Mouse (Mus musculus) forebrain, embryonic 10.5 days (tissue): Measurements from ENCODE around the gene Gm4131. TPM values are rescaled to one million over a fixed set of nuclear protein-coding genes. Genes with fewer than 3 reads are reported as not detected.

Source experiments
- DNase-seq: peaks from one replicate; pipeline ENCODE4 v3.0.0-alpha.2; 2017; ENCODE audit warnings: low spot score; ENCODE audit errors: extremely low spot score
- H3K27ac ChIP-seq: fragments of 300-500 bp; sonication (generic); 2 replicates; pipeline ENCODE4 v1.5.1; 2016; ENCODE audit warnings: mild to moderate bottlenecking
- H3K27me3 ChIP-seq: fragments of 300-500 bp; sonication (generic); 2 replicates; pipeline ENCODE4 v1.6.1; 2016; ENCODE audit warnings: mild to moderate bottlenecking; ENCODE audit not compliant: poor library complexity, severe bottlenecking
- H3K36me3 ChIP-seq: fragments of 300-500 bp; sonication (generic); replicated peaks from 2 replicates; pipeline ENCODE4 v1.6.1; 2016; ENCODE audit warnings: mild to moderate bottlenecking, moderate library complexity
- H3K4me1 ChIP-seq: fragments of 300-500 bp; sonication (generic); 2 replicates; pipeline ENCODE4 v1.6.1; 2016
- H3K4me3 ChIP-seq: fragments of 300-500 bp; sonication (generic); 2 replicates; pipeline ENCODE4 v1.5.1; 2016; ENCODE audit warnings: mild to moderate bottlenecking, moderate library complexity
- H3K9me3 ChIP-seq: fragments of 300-500 bp; sonication (generic); 2 replicates; pipeline ENCODE4 v1.6.1; 2016; ENCODE audit warnings: mild to moderate bottlenecking, moderate library complexity
- WGBS: fragments of 180-500 bp; shearing (Covaris S2); methylation state at CpG from one replicate; pipeline ENCODE4 v1.1.7; 2016; 5-methylcytosine and 5-hydroxymethylcytosine counted together
- polyA plus RNA-seq: library from polyadenylated mRNA; unstranded; fragments of >200 nt; fragmentation: Nextera tagmentation; extraction: Ambion mirVana; gene quantifications from 2 replicates; pipeline ENCODE4 v1.2.1, GENCODE M21; 2016

Gm4131 gene
- polyA plus RNA-seq, 1 experiment from 2014 or later: not detected

DNA sequence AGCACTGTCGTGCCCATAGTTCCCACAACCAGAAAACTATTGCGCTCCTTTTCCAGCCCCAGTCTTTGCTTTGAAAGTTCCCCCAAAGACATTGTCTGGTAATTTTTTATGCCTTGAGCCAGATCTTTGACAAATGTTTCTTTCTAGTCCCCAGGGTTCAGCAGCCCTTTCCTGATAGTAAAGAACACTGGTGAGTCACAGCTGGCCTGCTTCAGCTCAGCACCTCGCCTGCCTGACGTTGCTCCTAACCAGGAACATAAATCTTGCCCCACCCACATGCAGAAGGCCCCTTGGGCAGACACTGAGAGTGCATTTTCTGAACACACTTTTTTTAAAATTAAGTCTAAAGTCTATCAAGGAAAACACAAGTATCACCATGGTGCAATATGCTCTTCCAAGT, 3.6 kb upstream of the Gm4131 start:
- H3K27me3 ChIP-seq: peaks cover 7% of the 10 kb centered on the region; the same call in 1 of the 2 replicates
- no peak for DNase-seq
- no peak overlapping the region for H3K27ac ChIP-seq
- no peak overlapping the region for H3K4me3 ChIP-seq
- no peaks in the 10 kb centered on the region for H3K36me3 ChIP-seq
- H3K4me1 ChIP-seq: peaks cover 20% of the 10 kb centered on the region
- WGBS: 68% methylated on average over 4 of the region's 4 CpGs
- no peaks in the 10 kb centered on the region for H3K9me3 ChIP-seq

DNA sequence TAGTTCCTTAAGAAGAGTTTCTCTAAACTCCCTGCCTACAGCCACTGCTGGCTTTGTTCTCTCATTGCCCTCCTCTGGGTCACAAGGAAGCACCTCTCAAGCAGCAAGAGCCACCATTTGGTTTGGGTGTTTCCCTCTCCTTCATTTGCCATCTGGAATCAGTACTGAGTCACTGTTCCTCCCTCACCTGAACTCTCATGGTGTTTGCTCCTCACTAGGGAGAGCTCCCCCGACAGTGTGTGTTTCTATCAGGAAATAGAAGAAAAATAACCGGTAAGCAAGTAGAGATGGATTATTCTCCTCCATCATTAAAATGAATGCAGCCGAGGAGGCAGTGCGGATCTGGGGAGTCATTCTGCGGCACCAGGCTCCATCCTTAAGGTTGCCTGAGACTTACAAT, 2.7 kb upstream of the Gm4131 start:
- H3K4me3 ChIP-seq: no peak overlapping the region
- H3K4me1 ChIP-seq: peaks cover 14% of the 10 kb centered on the region
- H3K36me3 ChIP-seq: no peaks in the 10 kb centered on the region
- no peak for DNase-seq
- no peaks in the 10 kb centered on the region for H3K9me3 ChIP-seq
- WGBS: 90% methylated on average over 5 of the region's 5 CpGs
- no peak overlapping the region for H3K27ac ChIP-seq
- H3K27me3 ChIP-seq: peaks cover 4% of the 10 kb centered on the region; the same call in 1 of the 2 replicates

DNA sequence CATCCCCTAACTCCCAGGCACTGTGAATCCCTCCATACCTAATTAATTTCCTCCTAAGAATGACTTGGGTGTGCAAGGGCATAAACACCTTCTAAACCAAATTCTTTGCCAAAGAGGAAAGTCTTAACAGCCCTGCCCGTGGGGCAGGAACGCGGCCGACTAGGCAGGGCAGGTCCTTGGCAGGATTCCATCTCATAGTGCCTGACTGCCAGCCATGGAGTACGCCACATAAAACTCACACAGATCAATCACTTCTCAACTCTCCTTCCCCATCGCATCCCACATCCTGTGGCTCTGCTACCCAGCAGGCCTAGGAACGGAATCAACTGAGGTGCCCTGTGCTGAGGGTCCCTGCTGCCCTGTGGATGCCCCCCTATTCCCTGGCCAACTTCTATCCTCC, 3.0 kb downstream of the Gm4131 start:
- 90% methylated on average over 7 of the region's 7 CpGs for WGBS
- DNase-seq: no peak
- Histone ChIP-seq H3K4me1 (peaks cover 10% of the 10 kb centered on the region), H3K27ac (no peak overlapping the region), H3K27me3 (peaks cover 6% of the 10 kb centered on the region; the same call in 1 of the 2 replicates), H3K4me3 (no peak overlapping the region), H3K9me3 (no peaks in the 10 kb centered on the region), H3K36me3 (no peaks in the 10 kb centered on the region)

DNA sequence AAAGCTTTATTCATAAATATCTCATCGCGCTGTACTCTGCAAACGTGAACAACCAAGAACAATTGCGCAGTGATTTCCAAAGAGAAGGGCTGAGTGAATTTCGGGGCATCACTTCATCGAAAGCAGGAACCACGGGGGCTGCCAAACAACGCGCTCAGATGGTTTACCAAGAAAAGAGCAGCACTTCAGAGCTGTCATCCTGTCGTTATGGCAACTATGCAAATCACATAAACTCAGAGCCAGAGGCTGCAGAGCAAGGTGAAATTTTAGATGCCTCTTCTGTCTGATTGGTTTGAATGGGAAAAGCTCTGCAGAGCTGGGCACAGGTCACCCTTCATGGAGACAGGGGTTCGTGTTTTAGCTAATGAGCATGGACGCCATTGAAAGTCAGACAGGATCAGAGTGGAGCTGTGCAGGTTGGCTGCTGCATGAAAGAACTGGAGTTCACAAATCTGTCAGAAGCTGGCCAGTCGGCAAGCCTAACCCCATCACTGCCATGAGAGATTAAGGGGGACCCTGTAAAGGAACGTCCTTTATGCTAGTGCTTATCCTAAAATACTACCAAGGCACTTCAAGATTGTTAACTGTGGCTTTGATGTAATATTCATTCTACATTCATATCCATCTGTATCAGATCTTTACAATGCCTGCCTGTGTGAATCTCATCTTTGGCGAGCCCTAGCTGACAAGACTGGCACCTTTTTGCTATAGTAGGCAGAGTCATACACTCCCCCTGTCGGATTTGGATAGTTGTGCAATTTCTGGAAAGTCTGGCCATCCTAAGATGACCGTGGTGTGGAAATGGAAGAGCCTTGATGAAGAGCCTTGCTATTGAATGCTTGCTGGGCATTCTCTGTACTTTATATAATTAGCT, 4.6 kb downstream of the Gm4131 start:
- DNase-seq: no peak
- Histone ChIP-seq H3K27me3 (peaks cover 17% of the 10 kb centered on the region), H3K9me3 (no peaks in the 10 kb centered on the region), H3K36me3 (no peaks in the 10 kb centered on the region), H3K4me3 (no peak overlapping the region), H3K4me1 (peaks cover 11% of the 10 kb centered on the region), H3K27ac (no peak overlapping the region)
- WGBS: 64% methylated on average over 17 of the region's 17 CpGs

DNA sequence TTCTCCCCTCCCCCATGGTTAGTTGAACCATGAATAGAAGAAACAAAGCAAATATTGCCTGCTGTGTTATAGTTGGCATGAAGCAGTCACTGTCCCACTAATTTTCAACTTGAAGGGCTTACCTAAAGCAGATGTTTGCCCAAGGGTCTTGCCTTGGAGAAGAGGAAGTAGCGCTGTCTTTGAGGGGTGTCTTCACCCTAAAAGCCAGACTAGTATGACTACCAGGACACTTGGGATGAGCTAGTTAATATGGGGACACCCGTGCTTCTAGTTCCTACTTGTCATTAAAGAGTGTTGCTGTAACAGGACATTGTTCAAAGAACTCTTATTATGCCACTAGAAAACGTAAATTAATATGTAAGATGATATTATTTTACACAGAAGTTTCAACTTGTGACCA, 9.6 kb downstream of the Gm4131 start:
- Histone ChIP-seq H3K4me1 (peaks cover 34% of the 10 kb centered on the region), H3K4me3 (no peak overlapping the region), H3K27ac (no peak overlapping the region), H3K9me3 (no peaks in the 10 kb centered on the region), H3K27me3 (peaks cover 63% of the 10 kb centered on the region), H3K36me3 (no peaks in the 10 kb centered on the region)
- no peak for DNase-seq
- WGBS: 87% methylated on average over 3 of the region's 3 CpGs

DNA sequence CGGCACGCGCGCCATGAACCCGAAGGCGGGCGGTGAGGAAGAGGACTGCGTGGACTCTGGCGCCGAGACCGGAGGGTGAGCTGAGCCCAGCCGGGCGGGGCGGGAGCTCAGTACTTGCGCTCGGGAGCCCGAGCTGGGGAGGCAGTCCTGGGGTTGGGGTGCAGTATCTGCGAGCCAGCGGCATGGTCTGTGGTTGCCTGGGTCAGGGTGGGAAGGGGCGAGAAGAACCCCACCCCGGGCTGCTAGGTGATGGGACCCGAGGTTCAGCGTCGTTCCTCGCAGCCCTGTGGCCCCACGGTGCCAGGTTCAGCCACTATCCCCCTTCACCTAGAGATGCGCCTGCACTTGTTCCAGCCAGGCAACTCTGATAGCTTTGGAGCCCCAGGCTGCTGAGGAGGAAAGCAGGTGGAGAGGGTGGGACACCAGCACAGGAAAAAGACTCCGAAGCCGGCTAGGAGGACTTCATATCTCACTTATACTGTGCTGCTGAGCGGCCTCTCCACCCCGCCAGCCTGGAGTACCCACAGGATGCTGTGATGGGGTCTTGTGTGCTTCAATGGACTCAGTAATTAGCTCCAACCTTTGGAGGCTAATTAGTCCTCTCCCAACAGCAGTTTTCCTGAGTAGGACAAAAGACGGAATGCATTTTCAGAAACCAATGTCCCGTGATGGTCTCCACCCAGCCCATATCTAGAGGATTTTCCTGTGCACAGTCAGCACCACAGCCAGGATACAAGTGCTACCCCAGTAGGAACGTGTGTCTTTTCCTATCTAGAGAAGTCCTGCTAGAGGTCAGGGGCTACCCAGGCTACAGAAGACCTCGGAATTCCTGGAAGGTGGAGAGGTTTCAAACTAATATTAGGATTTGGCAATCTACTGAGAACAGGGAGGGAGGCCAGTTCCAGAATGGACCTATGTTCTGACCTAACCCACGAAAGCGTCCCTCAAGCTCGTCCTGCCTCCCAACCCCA, 10.6 kb downstream of the Gm4131 start:
- no peaks in the 10 kb centered on the region for H3K36me3 ChIP-seq
- H3K4me3 ChIP-seq: peak overlapping the region; percentile 75
- H3K27me3 ChIP-seq: peaks cover 63% of the 10 kb centered on the region
- peaks cover 25% of the 10 kb centered on the region for H3K4me1 ChIP-seq
- peak; percentile 42 for DNase-seq
- WGBS: 7% methylated on average over 38 of the region's 38 CpGs
- no peaks in the 10 kb centered on the region for H3K9me3 ChIP-seq
- H3K27ac ChIP-seq: peak overlapping the region; percentile 89

DNA sequence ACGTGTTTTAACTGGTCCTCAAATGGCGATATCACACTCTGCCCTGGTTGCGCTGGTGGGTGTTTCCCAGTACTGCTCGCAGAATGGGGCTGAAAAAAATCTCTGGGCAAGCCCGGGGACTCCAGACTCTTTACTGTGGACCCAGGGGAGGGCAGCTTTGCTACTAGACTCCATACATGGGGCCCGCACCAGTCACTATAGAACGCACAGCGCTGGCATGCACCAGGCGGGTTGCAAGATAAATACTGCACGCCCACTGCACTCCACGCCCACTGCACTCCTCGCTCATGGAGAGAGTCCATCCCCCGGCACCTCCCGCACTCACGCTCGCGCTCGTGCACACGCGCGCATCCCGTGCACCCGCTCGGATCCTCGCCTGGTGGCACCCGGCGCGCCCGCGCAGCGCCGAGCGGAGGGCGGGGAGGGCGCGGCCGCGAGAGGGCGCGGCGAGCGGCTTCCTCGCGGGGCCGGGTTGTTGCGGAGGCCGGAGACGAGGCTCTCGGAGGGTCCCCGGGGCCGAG, 11.4 kb downstream of the Gm4131 start, which contains the start of gene Fam124a:
Gene Fam124a (plus strand): TSS at position 429 of the 521 bp plus-strand sequence.
- H3K4me1 ChIP-seq: peaks cover 25% of the 10 kb centered on the region
- peak within 1 kb of the TSS; percentile 89 for H3K27ac ChIP-seq
- no peaks in the 10 kb centered on the region for H3K36me3 ChIP-seq
- peak within 1 kb of the TSS; percentile 75 for H3K4me3 ChIP-seq
- under 1% methylated on average over 51 of the region's 51 CpGs for WGBS
- peak; percentile 71 for DNase-seq
- no peaks in the 10 kb centered on the region for H3K9me3 ChIP-seq
- peaks cover 63% of the 10 kb centered on the region for H3K27me3 ChIP-seq

DNA sequence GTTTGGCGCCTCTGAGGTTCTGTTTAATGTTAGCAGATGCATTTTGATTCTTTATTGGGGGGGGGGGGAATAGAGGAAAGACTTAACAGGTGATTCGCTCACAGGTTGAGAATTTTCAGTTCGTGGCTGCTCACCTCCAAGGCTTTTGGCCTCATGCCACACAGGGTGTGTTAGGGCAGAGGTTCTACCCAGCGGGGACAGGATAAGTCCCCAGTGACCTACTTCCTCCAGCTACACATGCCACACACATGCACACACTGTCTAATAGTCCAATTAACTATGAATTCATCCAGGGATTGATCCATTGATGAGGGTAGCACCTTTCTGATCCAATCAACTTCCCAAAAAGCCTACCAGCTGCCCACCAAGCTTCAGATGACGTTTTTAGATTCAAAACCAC, 12.9 kb downstream of the Gm4131 start:
- 82% methylated on average over 5 of the region's 5 CpGs for WGBS
- no peak for DNase-seq
- Histone ChIP-seq H3K9me3 (no peaks in the 10 kb centered on the region), H3K4me3 (no peak overlapping the region), H3K36me3 (no peaks in the 10 kb centered on the region), H3K4me1 (peaks cover 25% of the 10 kb centered on the region), H3K27me3 (peaks cover 58% of the 10 kb centered on the region), H3K27ac (no peak overlapping the region)

DNA sequence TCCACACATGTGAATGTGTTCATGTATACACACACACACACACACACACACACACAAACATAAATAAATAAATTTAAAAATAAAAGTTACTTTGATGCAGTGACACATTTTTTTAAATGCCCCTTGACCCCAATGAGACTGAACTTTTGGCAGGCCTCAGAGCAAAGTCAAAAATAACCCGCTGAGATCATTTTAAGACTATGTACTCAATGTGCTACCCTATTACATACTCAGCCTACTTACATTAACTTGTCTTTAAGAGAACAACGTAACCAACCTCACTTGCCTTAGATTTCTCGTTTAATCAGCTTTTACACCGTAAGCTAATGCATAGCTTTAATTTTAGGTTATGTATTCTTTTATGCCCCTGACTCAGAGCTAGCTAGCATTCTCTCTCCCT, 13.9 kb downstream of the Gm4131 start:
- Histone ChIP-seq H3K36me3 (no peaks in the 10 kb centered on the region), H3K27ac (no peak overlapping the region), H3K4me3 (no peak overlapping the region), H3K9me3 (no peaks in the 10 kb centered on the region), H3K4me1 (peaks cover 25% of the 10 kb centered on the region), H3K27me3 (peaks cover 53% of the 10 kb centered on the region)
- 93% methylated on average over 4 of the region's 4 CpGs for WGBS
- DNase-seq: no peak

DNA sequence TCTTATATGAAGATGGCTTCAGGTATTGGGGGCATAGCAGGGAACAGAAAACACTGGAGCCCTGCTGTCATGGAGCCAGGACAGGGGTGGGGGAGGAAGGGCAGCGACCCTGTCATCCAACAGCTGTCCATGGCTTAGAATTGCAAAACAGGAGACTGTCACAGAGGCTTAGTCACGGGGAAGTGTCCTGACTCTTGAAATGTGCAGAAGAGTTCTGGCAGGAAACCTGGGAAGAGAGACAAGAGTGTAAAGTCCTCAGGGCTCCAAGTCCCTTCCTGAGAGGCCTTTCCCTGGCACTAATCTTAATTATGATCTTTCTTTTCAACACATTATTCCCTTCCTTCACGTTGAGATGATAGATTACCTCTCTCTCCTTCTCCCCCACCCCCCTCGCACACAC, 16.6 kb downstream of the Gm4131 start:
- DNase-seq: no peak

DNA sequence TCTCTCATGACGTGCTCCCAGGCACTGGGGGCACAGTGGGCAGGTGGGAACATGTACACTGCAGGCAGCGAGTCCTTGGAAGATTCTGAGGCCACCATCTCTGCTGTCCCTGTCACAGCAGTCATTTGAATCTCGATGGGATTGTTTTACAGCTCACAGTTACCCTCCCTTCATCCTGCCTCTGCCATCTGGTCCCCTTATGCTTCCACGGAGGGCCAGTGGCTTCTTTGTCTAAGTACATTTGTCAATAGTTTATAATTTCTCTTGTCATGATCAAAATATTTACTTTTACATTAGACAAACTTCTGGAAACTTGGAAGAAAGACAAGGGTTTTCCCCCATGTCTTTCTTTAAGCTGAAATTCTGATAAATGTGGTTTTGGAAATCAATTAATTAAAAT, 20.0 kb downstream of the Gm4131 start:
- 75% methylated on average over 4 of the region's 4 CpGs for WGBS
- Histone ChIP-seq H3K4me3 (no peak overlapping the region), H3K27me3 (no peaks in the 10 kb centered on the region), H3K27ac (no peak overlapping the region), H3K4me1 (no peaks in the 10 kb centered on the region; the same call in 1 of the 2 replicates), H3K9me3 (no peaks in the 10 kb centered on the region), H3K36me3 (no peaks in the 10 kb centered on the region)
- no peak for DNase-seq

More for the DNA sequence above, 16.6 kb downstream of the Gm4131 start:
- Histone ChIP-seq H3K4me1 (peaks cover 4% of the 10 kb centered on the region), H3K36me3 (no peaks in the 10 kb centered on the region), H3K27me3 (peaks cover 26% of the 10 kb centered on the region), H3K9me3 (no peaks in the 10 kb centered on the region), H3K27ac (no peak overlapping the region), H3K4me3 (no peak overlapping the region)
- 57% methylated on average over 4 of the region's 4 CpGs for WGBS

DNA sequence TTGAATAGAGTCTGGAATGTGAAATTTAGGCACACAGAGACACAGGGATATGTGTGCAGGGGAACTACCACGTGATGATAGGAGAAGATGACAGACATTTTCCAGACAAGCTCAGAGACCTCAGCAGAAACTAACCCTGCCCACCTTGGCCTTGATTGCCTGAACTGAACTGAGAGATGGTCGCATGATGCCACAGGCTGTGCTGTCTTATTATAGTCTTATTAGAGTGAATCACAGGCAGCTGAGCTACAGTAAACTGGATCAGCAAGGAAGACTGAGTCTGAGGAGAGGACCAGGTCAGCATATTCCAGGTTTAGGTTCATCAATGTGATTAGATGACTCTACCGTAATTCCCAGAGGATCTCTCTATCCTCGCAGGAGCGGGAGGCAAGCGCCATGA, 20.4 kb downstream of the Gm4131 start:
- no peak for DNase-seq
- Histone ChIP-seq H3K4me3 (no peak overlapping the region), H3K36me3 (no peaks in the 10 kb centered on the region), H3K27ac (no peak overlapping the region), H3K27me3 (no peaks in the 10 kb centered on the region), H3K4me1 (no peaks in the 10 kb centered on the region; the same call in 1 of the 2 replicates), H3K9me3 (no peaks in the 10 kb centered on the region)
- WGBS: 91% methylated on average over 6 of the region's 6 CpGs
